Mouse (Mus musculus): Measurements from ENCODE around the gene Acmsd.
"Not testable (repeated sequence)": the region's sequence is repeated elsewhere in the genome, so short reads cannot be mapped to it uniquely, and the experiment has no call there.

Gene Acmsd

GRCm38 (mm10) chr1:127729096-127729495, at the start of gene Acmsd:
TSS of gene Acmsd (plus strand) at chr1:127729413.
- no peak for DNase-seq (ENCODE audit: low spot score)

GRCm38 (mm10) chr1:127679498-127680133, 49.6 kb upstream of the Acmsd start, which contains the start of gene Tmem163:
TSS of gene Tmem163 (minus strand) at chr1:127679548.
- DNase-seq (ENCODE audit: low spot score), result peak; percentile 51

GRCm38 (mm10) chr1:127696533-127696932, 32.7 kb upstream of the Acmsd start:
- no peak for DNase-seq (ENCODE audit: low spot score)

- no peak for DNase-seq (ENCODE audit: low spot score)
Measured at GRCm38 (mm10) chr1:127702187-127702586, 27.0 kb upstream of the Acmsd start.

GRCm38 (mm10) chr1:127706269-127706668, 22.9 kb upstream of the Acmsd start:
- no peak for DNase-seq (ENCODE audit: low spot score)

GRCm38 (mm10) chr1:127716441-127716840, 12.8 kb upstream of the Acmsd start:
- DNase-seq (ENCODE audit: low spot score), result no peak

- no peak for DNase-seq (ENCODE audit: low spot score)
Measured at GRCm38 (mm10) chr1:127718290-127718689, 10.9 kb upstream of the Acmsd start.

GRCm38 (mm10) chr1:127723596-127723995, 5.6 kb upstream of the Acmsd start:
- no peak for DNase-seq (ENCODE audit: low spot score)

- DNase-seq (ENCODE audit: low spot score), result no peak
Measured at GRCm38 (mm10) chr1:127731086-127731485, 1.9 kb downstream of the Acmsd start.

GRCm38 (mm10) chr1:127732435-127732834, 3.2 kb downstream of the Acmsd start:
- no peak for DNase-seq (ENCODE audit: low spot score)

- DNase-seq (ENCODE audit: low spot score), result no peak
Measured at GRCm38 (mm10) chr1:127732841-127733240, 3.6 kb downstream of the Acmsd start.

GRCm38 (mm10) chr1:127735356-127735755, 6.1 kb downstream of the Acmsd start:
- DNase-seq (ENCODE audit: low spot score), result no peak

GRCm38 (mm10) chr1:127750401-127751102, 21.3 kb downstream of the Acmsd start:
- no peak for DNase-seq (ENCODE audit: low spot score)

- DNase-seq (ENCODE audit: low spot score), result no peak
Measured at GRCm38 (mm10) chr1:127755806-127756205, 26.6 kb downstream of the Acmsd start.

GRCm38 (mm10) chr1:127756331-127757163, 27.3 kb downstream of the Acmsd start:
- no peak for DNase-seq (ENCODE audit: low spot score)

GRCm38 (mm10) chr1:127757164-127757545, 27.9 kb downstream of the Acmsd start:
- not testable (repeated sequence) for DNase-seq (ENCODE audit: low spot score)

GRCm38 (mm10) chr1:127765468-127765867, 36.3 kb downstream of the Acmsd start:
- no peak for DNase-seq (ENCODE audit: low spot score)

GRCm38 (mm10) chr1:127766741-127767140, 37.5 kb downstream of the Acmsd start:
- no peak for DNase-seq (ENCODE audit: low spot score)

GRCm38 (mm10) chr1:127773198-127773802, 44.1 kb downstream of the Acmsd start:
- no peak for DNase-seq (ENCODE audit: low spot score)

- peak; percentile 99 for DNase-seq (ENCODE audit: low spot score)
Measured at GRCm38 (mm10) chr1:127773803-127774500, 44.7 kb downstream of the Acmsd start, which contains the start of gene Ccnt2. TSS of gene Ccnt2 (plus strand) at chr1:127774164.

GRCm38 (mm10) chr1:127774501-127774880, 45.3 kb downstream of the Acmsd start:
- peak; percentile 77 for DNase-seq (ENCODE audit: low spot score)

Data from testis, postnatal 10 days (tissue).